Mouse (Mus musculus): Measurements from ENCODE around the gene Lbr.

Lbr gene

DNA sequence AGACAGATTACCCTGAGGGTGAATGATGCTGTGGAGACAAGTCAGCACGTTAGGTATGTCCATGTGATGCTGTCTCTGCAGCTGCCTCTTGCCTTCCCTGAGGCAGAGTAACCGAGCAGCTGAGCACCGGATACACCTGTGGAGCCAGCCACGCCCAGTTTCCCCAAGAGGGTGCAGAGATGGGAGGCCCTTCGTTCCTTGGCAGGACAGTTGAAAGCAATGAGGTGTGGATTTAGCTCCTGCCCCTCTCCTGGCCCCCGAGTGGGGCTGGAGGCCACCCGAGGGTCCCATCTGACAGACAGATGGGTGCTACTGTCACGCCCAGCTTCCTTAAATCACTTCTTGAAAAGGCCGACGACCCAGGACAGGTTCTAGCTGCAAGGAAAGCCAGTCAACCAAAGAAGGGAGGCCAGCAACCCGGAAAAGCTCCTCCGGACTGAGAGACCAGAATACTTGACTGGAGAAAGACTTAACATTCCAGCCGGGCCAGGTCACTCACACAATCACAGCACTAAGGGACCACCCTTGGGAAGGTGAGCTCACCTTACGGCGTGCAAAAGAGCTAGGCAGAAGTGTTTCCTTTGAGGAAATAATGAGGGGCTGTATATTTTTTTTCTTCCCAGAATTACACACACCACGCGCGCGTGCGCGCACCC lies 10.4 kb upstream of the Lbr start:
- DNase-seq (ENCODE audit: extremely low read depth, insufficient read length, low spot score), result no peak

DNA sequence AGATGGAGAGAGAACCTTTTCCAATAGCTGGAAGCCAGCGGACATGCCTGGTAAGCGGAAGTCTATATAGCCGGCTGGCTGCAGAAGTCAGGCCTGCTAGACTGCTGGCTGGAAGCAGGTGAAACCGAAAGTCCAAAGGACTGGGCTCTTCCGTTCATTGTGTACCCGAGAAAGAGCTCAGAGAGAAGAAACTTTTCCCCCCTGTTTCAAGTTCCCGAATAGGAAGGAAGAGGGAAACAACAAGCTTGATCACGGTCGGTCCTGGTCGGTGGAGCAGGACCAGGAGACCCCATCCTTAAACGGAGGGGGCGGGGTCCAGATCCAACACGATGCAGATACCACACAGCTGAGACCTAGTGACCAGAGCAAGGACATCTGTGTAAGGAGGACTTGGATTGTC lies 9.6 kb upstream of the Lbr start:
- DNase-seq (ENCODE audit: extremely low read depth, insufficient read length, low spot score), result no peak

DNA sequence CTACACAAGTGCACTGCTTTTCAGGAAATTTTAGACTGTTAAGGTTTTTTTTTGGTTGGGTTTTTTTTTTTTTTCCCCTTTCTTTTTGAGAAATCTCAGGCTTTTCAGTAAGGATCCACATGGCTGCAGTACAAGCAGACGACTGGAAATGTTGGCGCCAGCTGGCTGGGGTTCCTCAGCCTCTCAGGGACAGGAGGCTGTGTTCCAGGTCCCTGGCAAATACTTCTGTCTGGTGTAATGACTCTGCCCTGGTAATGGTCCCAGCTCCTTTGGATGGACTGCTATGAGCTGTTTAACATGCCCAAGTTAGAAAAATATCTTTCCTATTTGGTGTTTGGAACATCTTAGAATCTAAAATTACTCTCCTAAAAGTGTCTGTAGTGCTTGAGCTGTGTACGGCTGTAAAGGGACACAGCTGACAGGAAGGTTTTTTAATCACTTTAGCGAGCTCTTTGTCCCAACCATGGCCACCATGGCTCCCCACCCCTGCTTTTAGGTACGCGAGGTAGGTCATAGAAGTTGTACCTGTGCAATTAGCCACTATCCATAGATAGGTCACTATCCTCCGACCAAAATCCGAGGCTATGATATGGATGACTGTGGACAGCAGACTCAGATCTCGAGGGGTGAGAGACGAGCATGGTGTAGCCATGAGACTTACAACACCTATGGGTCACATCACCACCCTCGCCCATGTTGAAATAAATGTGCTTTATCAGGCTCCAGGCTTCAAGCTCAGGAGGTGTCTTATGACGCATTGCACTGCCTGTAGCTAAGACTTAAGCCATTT lies 8.9 kb upstream of the Lbr start:
- DNase-seq (ENCODE audit: extremely low read depth, insufficient read length, low spot score), result no peak

DNA sequence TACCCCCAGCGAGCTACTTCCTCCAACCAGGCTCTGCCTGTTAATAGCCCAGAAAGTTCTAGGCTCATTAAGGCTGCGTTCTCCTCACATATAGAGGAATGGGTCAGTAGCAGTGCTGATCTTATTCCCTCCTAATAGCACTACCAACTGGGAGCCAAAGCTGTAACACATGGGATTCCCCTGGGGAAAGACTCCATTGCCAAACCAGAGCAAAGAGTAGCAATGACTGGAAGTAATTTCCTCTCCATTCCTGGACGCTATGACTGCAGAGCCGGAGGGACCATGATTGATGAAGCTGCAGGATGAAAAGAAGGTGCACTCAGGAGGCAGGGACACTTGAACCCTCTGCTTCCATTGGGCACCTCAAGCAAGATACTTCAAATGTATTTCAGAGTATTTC lies 7.6 kb upstream of the Lbr start:
- DNase-seq (ENCODE audit: extremely low read depth, insufficient read length, low spot score), result no peak

DNA sequence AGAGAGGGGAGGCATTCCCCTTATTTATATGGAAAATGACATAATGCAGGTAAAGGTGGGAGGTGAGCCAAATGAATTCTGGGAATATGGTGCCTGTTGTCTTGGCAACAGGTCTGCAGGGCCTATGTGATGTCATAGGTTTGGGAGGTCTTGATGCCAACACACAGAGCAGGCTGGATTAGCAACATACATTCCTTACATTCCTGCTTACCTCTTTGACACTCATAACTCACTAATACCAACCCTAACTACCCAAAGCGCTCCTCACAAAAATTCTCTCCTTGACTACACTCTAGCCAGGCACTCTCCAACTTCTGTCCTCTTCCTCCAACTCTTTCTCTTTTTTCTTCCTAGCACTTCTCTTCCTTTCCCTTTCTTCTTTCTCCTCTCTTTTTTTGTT lies 5.4 kb upstream of the Lbr start:
- peak; percentile 43 for DNase-seq (ENCODE audit: extremely low read depth, insufficient read length, low spot score)

DNA sequence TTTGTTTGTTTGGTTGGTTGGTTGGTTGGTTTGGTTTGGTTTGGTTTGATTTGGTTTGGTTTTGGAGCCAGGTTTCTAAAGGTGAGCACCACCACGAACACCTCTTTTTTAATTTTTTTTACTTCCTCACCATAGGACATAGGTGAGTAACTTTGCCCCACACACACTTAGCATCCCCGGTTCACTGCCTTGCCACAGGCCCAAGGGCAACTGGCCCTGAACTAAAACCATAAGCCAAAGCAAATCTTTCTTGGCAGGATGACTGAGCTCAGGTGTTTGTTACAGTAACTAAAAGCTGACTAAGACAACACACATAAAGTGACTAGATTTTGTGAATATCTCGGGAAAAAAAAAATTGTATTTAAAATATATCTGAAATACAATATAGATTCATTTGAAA lies 4.5 kb upstream of the Lbr start:
- no peak for DNase-seq (ENCODE audit: extremely low read depth, insufficient read length, low spot score)

DNA sequence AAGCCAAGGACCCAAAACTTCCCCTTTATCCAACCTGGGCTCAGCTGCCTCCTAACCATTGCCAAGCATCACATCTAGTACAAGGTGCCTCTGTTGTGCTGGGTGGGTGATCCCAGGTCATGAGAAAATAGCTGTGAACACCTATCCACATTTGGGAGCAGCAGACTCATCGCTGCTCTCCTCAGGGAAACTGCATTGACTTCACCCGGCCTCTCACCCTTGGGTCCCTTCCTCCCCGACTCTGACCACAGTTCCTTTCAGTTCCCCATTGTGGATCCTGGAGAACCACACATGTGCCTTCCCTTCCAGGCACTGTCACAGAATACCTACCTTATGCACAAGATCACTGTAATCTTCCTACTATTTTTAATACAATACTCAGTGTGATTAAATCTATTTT lies 2.9 kb upstream of the Lbr start:
- DNase-seq (ENCODE audit: extremely low read depth, insufficient read length, low spot score), result no peak

DNA sequence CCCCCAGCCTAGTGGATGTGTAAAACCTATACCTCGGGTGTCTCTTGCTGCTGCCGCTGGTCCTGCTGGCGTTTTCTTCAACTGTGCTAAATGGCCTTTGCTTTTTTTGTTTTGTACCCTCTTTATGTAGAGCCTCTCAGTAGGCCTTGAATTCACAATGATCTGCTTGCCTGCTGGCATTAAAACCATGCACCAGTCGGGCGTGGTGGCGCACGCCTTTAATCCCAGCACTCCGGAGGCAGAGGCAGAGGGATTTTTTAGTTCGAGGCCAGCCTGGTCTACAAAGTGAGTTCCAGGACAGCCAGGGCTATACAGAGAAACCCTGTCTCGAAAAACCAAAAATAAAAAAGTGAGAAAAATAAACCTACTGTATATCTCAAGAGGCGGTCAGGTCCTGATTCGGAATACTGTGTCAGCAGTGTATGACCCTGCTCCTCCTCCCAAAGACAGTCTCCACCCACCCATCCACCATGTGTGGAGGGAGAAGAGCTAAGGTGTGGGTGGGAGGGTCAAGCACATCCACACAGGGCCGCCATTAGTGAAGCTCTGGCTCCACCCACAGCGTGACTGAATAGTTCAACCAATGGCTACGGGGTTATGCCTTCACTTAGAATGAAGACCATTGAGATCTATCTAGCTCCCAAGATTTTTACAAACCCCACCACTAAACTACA lies 2.2 kb upstream of the Lbr start:
- no peak for DNase-seq (ENCODE audit: extremely low read depth, insufficient read length, low spot score)

DNA sequence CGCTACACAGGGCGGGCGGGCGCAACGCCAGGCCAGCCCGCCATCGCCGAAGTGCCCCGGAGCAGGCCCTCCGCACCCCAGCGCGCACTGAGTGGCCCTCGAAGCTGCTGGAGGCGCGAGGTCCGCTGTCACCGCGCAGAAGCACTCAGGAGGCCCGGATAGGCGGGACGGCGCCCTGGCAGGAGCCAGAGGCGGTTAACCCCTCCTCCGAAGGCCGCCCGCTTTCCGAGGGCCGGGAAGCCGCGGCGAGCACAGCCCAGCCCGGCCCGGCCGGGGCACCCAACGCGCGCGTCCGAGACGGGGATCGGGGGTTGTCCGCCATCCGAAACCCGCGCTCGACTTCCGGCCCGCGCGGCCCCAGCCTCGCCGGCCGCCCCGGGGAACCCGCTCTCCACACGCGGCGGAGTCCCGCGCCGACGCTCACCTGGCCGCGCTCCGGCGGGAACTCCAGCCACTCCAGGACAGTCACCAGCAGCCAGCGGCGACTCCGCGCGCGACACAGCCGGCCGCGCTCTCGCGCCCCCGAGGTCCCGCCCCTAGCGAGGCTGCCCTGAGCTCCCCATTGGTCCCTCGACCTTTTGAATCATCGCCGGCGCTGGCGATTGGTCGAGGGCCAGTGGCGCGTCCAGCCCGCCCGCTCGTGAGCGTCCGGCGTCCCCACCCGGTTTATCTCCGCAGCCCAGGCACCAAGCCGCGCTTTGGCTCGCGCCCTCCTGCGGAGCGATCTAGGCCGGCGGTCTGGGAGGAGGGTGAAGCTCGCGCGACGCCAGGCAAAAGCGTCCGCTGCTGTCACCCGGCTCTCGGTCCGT lies 778 bp downstream of the Lbr start:
- DNase-seq (ENCODE audit: extremely low read depth, insufficient read length, low spot score), result peak; percentile 98

DNA sequence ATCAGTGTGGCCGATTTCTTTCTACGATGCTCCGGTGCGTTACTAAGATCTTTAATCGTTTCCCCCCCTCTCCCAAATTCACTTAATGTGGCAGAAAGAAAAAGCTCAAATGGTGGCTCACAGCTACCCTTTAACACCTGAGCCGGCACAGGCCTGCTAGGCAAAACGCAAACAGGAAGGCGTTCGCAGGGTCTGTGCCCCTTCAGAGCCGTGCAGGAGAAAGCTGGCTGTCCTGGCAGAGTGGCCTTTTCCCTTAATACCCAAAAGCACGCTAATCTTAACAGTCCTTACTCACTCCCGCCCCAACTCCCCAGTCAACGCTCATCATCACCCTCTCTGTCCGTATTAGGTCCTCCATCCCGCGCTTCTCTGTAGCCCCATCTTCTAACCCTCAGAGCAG lies 1.4 kb downstream of the Lbr start:
- DNase-seq (ENCODE audit: extremely low read depth, insufficient read length, low spot score), result no peak

DNA sequence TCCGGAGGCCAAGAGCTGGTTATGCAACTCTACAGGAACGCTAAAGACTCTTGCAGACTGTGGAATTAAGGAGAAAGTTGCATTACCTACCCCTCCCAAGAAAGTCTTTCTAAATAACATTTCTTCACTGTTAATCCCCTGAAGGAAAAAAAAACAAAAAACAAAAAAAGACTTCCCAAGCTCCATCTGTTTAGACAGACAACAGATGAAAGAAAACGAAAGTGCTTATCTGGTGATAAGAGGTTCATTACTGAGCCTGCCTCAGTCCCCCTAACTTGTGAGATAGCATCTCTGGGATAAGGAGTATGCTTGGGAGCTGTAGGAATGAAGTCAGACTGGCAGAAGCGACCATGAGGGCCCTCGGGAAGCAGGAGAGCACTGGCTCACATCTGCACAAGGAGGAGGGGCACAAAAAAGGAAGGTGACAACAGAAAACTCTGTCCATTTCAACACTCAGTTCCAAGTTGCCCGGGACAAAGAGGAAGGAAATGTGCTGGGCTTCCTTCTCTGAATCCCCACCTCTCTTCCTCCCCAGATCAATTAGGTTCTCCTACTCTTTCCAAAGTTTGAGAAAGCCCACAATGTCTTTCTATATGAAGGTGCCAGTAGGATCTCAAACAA lies 3.0 kb downstream of the Lbr start:
- no peak for DNase-seq (ENCODE audit: extremely low read depth, insufficient read length, low spot score)

DNA sequence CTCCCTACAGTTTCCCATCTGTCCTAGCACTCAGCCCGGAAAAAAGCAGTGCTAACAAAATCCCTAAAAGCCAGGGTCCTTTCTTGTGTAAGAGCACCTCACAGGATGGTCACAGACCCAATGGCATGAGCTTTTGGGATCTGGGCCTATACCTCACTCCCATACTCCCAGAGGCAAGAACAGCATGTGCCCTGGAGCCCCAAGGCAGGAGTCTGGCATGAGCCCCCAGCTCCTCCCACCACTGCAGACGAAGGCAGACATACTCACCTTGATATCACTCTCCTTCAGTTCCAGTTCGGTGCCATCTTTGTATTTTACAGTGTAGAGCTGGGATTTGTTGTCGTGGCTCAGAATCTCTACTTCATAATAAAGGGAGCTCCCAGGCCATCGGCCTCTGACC lies 4.7 kb downstream of the Lbr start:
- no peak for DNase-seq (ENCODE audit: extremely low read depth, insufficient read length, low spot score)

DNA sequence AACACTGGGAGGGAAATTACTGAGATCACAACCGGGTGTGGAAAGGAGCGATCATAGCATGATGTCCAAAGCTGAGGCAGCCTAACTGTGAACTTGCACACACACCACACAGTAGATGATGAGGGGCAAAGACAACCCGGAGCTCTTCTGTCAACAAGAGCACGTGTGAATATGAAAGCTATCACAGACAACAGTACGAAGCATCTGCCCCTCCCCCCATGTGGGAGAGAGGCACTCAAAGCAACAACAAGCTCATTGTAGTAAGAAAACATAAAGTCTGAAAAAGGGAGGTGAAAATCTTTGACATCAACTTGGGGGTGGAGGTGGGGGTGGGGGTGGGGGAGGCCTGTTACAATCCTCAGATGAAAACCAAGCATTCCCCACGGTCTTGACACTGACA lies 9.7 kb downstream of the Lbr start:
- no peak for DNase-seq (ENCODE audit: extremely low read depth, insufficient read length, low spot score)

DNA sequence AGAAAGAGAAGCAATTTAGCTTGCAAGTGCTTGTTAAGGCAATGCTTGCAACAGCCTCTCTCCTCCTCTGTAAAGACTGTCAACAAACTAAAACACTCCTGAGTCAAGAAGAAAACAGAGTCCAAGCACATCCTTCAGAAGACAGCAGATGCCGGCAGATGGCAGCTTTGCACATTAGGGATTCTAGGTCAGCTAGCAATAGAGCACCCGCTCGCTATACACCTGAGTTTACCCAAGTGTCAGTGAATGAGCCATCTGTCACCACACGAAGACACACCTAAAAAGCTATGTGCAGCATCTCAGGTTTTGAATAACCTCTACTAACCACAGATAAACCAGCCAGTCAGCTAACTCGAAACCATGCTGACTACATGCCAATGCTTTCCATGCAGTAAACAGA lies 10.1 kb downstream of the Lbr start:
- no peak for DNase-seq (ENCODE audit: extremely low read depth, insufficient read length, low spot score)

DNA sequence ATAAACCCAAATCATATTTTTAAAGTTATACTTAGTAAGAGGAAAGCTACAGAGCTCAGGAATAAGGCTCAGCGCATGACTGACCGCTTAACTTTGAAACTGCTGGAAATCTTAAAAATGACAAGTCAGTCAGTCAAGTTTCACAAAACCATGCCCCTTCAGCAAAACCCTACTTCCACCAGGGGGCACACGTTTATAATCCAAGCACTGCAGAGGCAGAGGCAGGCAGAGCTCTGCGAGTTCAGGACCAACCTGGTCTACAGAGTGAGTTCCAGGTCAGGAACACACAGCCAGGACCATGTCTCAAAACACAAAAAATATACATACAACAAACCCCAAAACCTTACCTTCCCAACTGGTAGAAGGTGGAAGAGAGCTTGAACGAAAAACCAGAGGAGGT lies 14.5 kb downstream of the Lbr start:
- no peak for DNase-seq (ENCODE audit: extremely low read depth, insufficient read length, low spot score)

DNA sequence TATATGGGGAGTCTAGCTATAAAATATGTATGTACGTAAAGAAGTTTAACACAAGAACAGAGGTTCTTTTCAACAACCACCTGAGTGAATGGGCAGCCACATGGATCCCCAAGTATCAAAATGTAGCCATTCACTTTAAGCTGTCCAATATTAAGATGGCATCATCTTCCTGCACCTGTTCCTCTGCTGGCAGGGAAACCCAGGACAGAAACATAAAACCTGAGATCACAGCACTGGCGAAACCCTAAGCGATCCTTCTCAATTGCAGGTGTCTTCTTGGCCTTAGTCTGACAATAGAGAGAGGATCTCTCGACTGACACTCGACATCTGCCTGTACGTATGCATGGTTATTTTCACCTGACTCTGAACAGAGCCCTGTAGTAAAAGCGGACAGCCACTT lies 16.1 kb downstream of the Lbr start:
- no peak for DNase-seq (ENCODE audit: extremely low read depth, insufficient read length, low spot score)

DNA sequence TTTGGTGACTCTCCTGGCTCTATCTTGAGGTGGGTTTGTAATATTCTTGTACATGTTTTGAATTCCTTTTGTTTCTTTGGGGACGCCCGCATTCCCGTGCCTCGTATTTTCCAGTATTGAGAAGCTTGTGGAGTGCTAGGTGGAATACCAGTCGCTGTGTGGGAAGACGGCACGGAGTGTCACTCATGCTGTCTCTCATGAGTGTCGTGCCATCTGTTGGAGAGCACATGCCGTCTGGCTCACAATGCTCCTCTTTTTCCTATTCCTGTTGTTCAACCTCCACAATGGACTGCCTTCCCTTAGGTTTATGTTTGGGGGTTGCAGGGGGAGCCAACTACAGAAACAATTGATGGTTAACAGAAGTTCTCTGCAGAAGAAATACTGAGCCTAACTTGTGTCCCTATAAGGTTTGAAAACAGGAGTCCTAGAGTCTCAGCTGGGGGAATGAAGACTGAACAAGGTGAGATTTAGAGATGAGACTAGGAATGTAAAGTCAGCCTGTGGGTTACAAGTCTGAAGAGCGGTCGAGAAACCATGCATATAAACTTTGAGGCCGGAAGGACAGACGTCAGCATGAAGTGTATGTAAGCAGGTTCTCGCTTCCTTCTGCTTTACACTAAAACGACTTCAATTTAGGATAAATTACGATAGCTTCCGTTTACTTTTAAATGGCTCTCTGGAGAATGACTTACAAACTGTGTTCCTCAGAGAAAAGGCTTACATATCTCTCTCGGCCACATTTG lies 31.2 kb downstream of the Lbr start:
- DNase-seq (ENCODE audit: extremely low read depth, insufficient read length, low spot score), result no peak

DNA sequence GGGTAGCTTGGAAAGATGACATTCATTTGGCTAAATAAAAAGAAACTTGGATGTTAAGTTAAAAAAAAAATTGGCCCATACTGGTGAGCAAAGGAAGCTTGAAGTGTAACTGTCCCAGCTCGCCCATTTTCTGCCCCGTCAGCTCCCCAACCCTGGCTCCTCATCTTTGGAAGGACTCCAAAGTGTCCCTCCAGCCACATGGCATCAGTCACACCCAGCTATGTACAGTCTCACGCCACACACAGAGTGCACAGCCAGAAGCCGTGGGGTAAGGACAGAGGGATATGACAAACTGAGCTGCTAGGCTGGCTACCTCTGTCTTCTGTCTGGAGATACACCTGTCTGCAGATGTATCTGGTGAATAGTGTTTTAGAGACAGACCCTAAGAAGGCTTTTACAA lies 42.2 kb downstream of the Lbr start:
- DNase-seq (ENCODE audit: extremely low read depth, insufficient read length, low spot score), result no peak

DNA sequence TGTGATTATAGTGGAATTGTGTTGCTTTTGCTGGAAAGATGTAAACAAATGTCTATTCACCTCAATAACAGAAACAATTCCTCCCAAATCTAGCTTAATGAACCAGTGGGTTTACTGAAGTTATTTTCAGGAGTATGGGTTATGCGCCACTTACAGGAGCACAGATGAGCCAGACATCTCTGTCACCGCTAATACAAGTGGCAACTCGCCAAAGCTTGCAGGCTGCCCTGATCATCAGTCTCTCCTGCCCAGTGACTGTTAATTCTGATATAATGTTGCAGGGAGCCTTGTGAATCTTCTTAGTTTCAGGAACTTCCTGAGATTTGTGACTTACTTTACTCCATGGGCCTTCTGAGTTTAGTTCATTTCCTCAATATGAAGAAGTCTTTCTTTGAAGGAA lies 42.9 kb downstream of the Lbr start:
- DNase-seq (ENCODE audit: extremely low read depth, insufficient read length, low spot score), result no peak

DNA sequence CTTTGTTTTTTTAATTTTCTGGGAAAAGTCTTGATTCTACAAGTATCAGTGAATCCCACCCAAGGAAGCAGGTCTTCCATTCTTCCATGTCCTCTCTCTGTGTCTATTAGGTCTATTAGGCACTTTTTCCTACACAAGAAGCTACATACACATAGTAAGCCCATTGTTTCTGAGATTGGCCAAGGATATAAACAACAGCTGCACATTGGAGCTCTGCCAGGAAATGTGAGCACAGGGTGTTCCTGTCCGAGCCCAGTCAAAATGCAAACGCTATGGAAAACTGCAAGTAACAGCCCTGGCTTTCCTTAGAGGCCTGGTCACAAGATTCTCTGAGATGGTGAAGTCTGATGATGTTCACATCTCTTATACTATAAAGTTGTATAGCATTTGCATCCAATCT lies 49.3 kb downstream of the Lbr start:
- DNase-seq (ENCODE audit: extremely low read depth, insufficient read length, low spot score), result no peak

Data from 3134 (cell line).